Mouse (Mus musculus): Measurements from ENCODE around the gene Tspan5. TPM values are rescaled to one million over a fixed set of nuclear protein-coding genes. Genes with fewer than 3 reads are reported as not detected.

Gene Tspan5
- polyA plus RNA-seq, 1 experiment = 36.4 TPM

DNA sequence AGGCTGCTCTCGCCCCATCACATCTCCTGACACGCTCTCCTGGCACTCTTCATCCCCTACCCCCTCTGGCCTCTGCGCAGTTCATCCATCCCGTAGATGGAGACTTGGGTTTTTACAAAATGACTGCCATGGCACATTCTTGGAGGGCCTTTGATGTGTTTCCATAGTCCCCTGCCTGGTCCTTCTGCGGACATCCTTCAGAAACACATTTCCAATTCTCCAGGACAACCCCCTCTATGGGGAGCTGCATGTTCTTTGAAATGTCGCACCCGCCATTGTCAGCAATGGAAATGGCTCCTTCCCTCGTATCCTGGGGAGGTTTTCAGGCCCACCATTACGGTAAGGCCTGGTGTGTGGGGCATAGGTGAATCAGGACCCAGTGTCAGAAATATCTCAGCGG, 134.4 kb downstream of the Tspan5 start:
- Histone ChIP-seq H3K27ac (ENCODE audit: insufficient read depth, low read depth, low read length) (no peak overlapping the region), H3K36me3 (ENCODE audit: control insufficient read depth, insufficient read depth, low read length) (no peaks in the 10 kb centered on the region), H3K27me3 (ENCODE audit: control insufficient read depth, insufficient read depth, low read length) (no peaks in the 10 kb centered on the region), H3K4me3 (ENCODE audit: low read depth, low read length) (no peak overlapping the region), H3K4me1 (ENCODE audit: control insufficient read depth, insufficient read depth, insufficient read length, low read length) (peaks cover 4% of the 10 kb centered on the region)
- TF ChIP-seq POLR2A (IDR thresholded peaks at IDR 0.05; ENCODE audit: low read depth, low read length) (no peak), CTCF (IDR thresholded peaks at IDR 0.05; ENCODE audit: extremely low read depth, insufficient read length, insufficient replicate concordance, low read depth, low read length) (no peak)
- 94% methylated on average over 10 of the region's 10 CpGs for WGBS

DNA sequence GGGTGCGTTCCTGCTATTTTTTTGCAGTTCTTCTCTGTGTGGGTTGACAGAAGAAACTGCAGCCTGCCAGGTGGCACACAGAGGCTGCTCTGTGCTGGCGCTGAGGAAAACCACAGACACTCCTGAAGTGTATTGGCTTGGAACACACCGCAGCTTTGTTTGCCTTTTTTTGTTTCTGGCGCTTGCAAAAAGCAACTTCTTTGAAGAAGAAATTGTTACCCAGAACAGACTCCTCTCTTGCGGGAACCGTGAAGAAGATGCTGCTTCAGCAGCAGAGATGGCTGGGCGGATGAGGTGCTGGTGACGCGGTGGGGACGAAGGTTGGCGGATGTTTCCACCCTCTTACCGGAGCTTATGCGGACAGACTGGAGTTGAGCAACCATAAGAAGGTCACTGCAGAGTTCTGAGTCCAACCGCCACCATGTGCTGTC, 135.0 kb downstream of the Tspan5 start:
- no peaks in the 10 kb centered on the region for H3K27me3 ChIP-seq (ENCODE audit: control insufficient read depth, insufficient read depth, low read length)
- 78% methylated on average over 14 of the region's 14 CpGs for WGBS

DNA sequence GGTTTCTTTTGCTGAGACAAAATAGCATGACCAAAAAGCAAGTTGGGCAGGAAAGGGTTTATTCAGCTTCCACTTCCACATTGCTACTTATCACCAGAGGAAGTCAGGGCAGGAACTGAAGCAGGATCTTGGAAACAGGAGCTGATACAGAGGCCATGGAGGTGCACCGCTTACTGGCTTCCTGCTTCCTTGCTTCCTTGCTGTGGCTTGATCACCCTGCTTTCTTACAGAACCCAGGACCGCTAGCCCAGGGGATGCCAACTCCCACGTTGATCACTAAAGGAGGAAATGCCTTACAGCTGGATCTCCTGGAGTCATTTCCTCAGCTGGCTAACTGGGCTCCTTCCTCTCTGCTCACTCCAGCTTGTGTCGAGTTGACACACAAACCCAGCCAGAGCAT, 135.7 kb downstream of the Tspan5 start:
- no peak overlapping the region for H3K27ac ChIP-seq (ENCODE audit: insufficient read depth, low read depth, low read length)

More for the DNA sequence above, 135.0 kb downstream of the Tspan5 start:
- no peak overlapping the region for H3K27ac ChIP-seq (ENCODE audit: insufficient read depth, low read depth, low read length)
- no peaks in the 10 kb centered on the region for H3K36me3 ChIP-seq (ENCODE audit: control insufficient read depth, insufficient read depth, low read length)
- peaks cover 4% of the 10 kb centered on the region for H3K4me1 ChIP-seq (ENCODE audit: control insufficient read depth, insufficient read depth, insufficient read length, low read length)
- TF ChIP-seq POLR2A (IDR thresholded peaks at IDR 0.05; ENCODE audit: low read depth, low read length) (no peak), CTCF (IDR thresholded peaks at IDR 0.05; ENCODE audit: extremely low read depth, insufficient read length, insufficient replicate concordance, low read depth, low read length) (no peak)
- peak overlapping the region; percentile 25; the same call in 1 of the 2 replicates for H3K4me3 ChIP-seq (ENCODE audit: low read depth, low read length)

DNA sequence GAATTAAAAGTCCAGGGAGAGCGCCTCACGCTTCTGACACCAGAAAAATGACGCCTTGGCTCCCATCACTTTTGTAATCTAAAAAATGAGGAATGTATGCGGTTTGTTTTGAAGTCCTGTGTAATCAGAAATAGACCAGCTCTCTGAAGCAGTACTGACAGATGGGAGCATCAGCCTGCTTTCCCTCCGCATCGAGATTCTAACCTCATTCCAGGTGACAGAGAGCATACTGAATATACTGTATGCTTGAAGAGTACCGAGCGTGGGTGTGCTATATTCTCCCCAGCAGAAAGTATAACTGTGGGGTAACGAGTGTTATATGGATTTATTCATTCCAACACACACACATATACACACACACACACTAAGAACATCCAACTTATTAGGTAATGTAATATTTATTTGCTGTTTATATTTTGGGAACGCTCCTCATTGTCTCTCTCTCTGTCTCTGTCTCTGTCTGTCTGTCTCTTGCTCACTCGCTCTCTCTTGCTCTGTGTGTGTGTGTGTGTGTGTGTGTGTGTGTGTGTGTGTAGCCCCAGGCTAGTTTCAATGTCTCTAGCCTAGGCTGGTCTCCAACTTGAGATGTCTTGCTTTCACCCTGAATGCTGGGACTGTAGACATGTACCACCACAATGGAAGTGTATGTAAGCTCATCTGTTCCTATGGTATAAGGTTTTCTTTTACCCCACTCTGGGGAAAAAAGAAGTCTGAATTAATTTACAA, 139.2 kb downstream of the Tspan5 start:
- no peaks in the 10 kb centered on the region for H3K36me3 ChIP-seq (ENCODE audit: control insufficient read depth, insufficient read depth, low read length)
- peaks cover 4% of the 10 kb centered on the region for H3K4me1 ChIP-seq (ENCODE audit: control insufficient read depth, insufficient read depth, insufficient read length, low read length)
- no peak overlapping the region for H3K27ac ChIP-seq (ENCODE audit: insufficient read depth, low read depth, low read length)
- WGBS = 91% methylated on average over 11 of the region's 11 CpGs
- no peak for TF ChIP-seq CTCF (IDR thresholded peaks at IDR 0.05; ENCODE audit: extremely low read depth, insufficient read length, insufficient replicate concordance, low read depth, low read length)
- TF ChIP-seq POLR2A (IDR thresholded peaks at IDR 0.05; ENCODE audit: low read depth, low read length) = no peak
- no peak overlapping the region for H3K4me3 ChIP-seq (ENCODE audit: low read depth, low read length)
- H3K27me3 ChIP-seq (ENCODE audit: control insufficient read depth, insufficient read depth, low read length) = no peaks in the 10 kb centered on the region

More for the DNA sequence above, 135.7 kb downstream of the Tspan5 start:
- H3K36me3 ChIP-seq (ENCODE audit: control insufficient read depth, insufficient read depth, low read length) = no peaks in the 10 kb centered on the region
- TF ChIP-seq CTCF (IDR thresholded peaks at IDR 0.05; ENCODE audit: extremely low read depth, insufficient read length, insufficient replicate concordance, low read depth, low read length) (no peak), POLR2A (IDR thresholded peaks at IDR 0.05; ENCODE audit: low read depth, low read length) (no peak)
- WGBS = 65% methylated on average over 4 of the region's 4 CpGs
- H3K4me1 ChIP-seq (ENCODE audit: control insufficient read depth, insufficient read depth, insufficient read length, low read length) = peaks cover 4% of the 10 kb centered on the region
- no peaks in the 10 kb centered on the region for H3K27me3 ChIP-seq (ENCODE audit: control insufficient read depth, insufficient read depth, low read length)
- H3K4me3 ChIP-seq (ENCODE audit: low read depth, low read length) = no peak overlapping the region

DNA sequence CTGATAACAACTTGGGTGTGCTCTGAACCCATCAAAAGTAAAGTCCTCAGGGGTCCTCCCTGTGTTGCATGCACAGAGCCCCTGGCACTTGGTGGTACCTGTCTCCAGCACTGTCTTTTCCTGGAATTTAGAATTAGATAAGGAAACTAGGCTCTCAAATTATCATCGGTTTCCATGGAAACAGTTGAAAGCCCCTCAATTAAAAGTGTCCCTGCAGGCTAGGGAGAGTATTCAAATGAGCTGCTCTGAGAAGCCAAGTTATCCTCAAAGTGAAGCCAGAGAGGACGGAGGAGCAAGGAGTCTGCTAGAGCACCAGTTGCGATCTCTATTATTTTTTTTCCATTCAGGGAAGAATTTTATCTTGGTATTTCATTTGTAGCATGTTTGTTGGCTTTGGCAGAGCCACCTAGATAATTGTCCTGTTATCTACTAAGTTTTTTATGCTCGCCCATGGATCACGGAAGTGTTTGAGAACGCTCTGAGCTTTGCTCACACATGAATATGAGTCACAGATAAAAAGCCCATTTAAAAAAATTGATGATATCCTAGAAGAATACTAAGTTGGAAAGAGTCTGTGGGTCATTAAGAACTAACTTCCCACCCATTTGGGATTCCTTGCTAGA, 139.8 kb downstream of the Tspan5 start:
- no peak overlapping the region for H3K27ac ChIP-seq (ENCODE audit: insufficient read depth, low read depth, low read length)
- H3K27me3 ChIP-seq (ENCODE audit: control insufficient read depth, insufficient read depth, low read length) = no peaks in the 10 kb centered on the region
- no peak for TF ChIP-seq POLR2A (IDR thresholded peaks at IDR 0.05; ENCODE audit: low read depth, low read length)
- TF ChIP-seq CTCF (IDR thresholded peaks at IDR 0.05; ENCODE audit: extremely low read depth, insufficient read length, insufficient replicate concordance, low read depth, low read length) = no peak
- no peak overlapping the region for H3K4me3 ChIP-seq (ENCODE audit: low read depth, low read length)
- no peaks in the 10 kb centered on the region for H3K36me3 ChIP-seq (ENCODE audit: control insufficient read depth, insufficient read depth, low read length)
- peaks cover 4% of the 10 kb centered on the region for H3K4me1 ChIP-seq (ENCODE audit: control insufficient read depth, insufficient read depth, insufficient read length, low read length)
- WGBS = 34% methylated on average over 6 of the region's 6 CpGs

DNA sequence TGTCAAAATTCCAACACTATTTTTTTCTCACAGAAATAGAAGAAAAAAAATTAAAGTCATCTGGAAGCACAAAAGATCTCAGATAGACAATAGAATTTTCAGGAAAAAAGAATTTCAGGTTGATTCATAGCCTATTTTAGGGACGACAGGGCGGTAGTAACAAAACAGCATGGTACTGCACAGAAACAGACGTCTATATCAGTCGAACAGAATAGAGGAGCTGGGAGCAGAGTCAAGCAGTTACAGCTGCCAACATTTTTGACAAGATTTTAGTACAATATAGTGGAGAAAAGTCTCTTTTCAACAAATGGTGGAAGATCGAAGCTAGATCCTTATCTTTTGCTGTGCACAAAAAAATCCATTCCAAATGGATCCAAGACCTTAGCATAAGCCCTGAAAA, 144.1 kb downstream of the Tspan5 start:
- Histone ChIP-seq H3K27ac (ENCODE audit: insufficient read depth, low read depth, low read length) (no peak overlapping the region), H3K36me3 (ENCODE audit: control insufficient read depth, insufficient read depth, low read length) (no peaks in the 10 kb centered on the region), H3K4me1 (ENCODE audit: control insufficient read depth, insufficient read depth, insufficient read length, low read length) (peaks cover 2% of the 10 kb centered on the region; the same call in 1 of the 2 replicates), H3K4me3 (ENCODE audit: low read depth, low read length) (no peak overlapping the region), H3K27me3 (ENCODE audit: control insufficient read depth, insufficient read depth, low read length) (no peaks in the 10 kb centered on the region)
- WGBS = 96% methylated on average over 5 of the region's 5 CpGs
- TF ChIP-seq CTCF (IDR thresholded peaks at IDR 0.05; ENCODE audit: extremely low read depth, insufficient read length, insufficient replicate concordance, low read depth, low read length) = no peak
- no peak for TF ChIP-seq POLR2A (IDR thresholded peaks at IDR 0.05; ENCODE audit: low read depth, low read length)

DNA sequence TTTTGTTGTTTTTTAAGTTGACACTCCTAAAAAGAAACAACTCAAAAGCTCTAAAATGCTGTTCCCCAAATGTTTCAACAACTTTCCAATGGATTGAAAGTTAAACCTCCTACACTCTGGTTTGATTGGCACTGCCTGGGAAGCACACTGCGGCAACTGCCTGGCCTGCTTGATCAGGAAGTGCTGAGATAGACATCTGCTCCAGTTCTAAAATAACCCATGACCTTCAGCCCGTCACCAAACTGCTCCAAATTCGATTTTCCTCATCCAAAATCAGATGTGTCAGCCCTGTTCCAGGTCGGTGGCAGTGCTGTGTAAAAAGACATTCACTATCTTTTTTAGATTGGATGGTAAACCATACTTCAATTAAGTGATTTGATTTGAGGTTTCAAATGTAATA, 147.2 kb downstream of the Tspan5 start:
- no peak for TF ChIP-seq CTCF (IDR thresholded peaks at IDR 0.05; ENCODE audit: extremely low read depth, insufficient read length, insufficient replicate concordance, low read depth, low read length)
- no peak for TF ChIP-seq POLR2A (IDR thresholded peaks at IDR 0.05; ENCODE audit: low read depth, low read length)
- WGBS = 52% methylated on average over 4 of the region's 4 CpGs
- Histone ChIP-seq H3K27ac (ENCODE audit: insufficient read depth, low read depth, low read length) (no peak overlapping the region), H3K36me3 (ENCODE audit: control insufficient read depth, insufficient read depth, low read length) (no peaks in the 10 kb centered on the region; the same call in 1 of the 2 replicates), H3K4me3 (ENCODE audit: low read depth, low read length) (no peak overlapping the region), H3K27me3 (ENCODE audit: control insufficient read depth, insufficient read depth, low read length) (no peaks in the 10 kb centered on the region), H3K4me1 (ENCODE audit: control insufficient read depth, insufficient read depth, insufficient read length, low read length) (no peaks in the 10 kb centered on the region)
